Mouse (Mus musculus): ENCODE results near the gene Pcgf3. TPM values are rescaled to one million over a fixed set of nuclear protein-coding genes. Genes with fewer than 3 reads are reported as not detected.

Gene Pcgf3
- polyA plus RNA-seq, 1 experiment, result 111 TPM

GRCm38 (mm10) chr5:108516655-108517054 lies 55.6 kb downstream of the Pcgf3 start:
- H3K27ac ChIP-seq (ENCODE audit: insufficient read depth, low read length), result no peak overlapping the region
- H3K9ac ChIP-seq (ENCODE audit: low read depth, poor library complexity, severe bottlenecking), result no peak overlapping the region
- H3K27me3 ChIP-seq (ENCODE audit: control insufficient read depth, insufficient read depth, low read length, poor library complexity, severe bottlenecking), result no peaks in the 10 kb centered on the region
- H3K4me3 ChIP-seq (ENCODE audit: low read depth, low read length), result no peak overlapping the region
- TF ChIP-seq CTCF (IDR thresholded peaks at IDR 0.05; ENCODE audit: low read depth, low read length) (no peak), POLR2A (IDR thresholded peaks at IDR 0.05; ENCODE audit: insufficient read depth, low read length) (no peak), EP300 (IDR thresholded peaks at IDR 0.05; ENCODE audit: insufficient read depth, low read depth, low read length) (no peak)
- no peaks in the 10 kb centered on the region for H3K9me3 ChIP-seq (replicated peaks; ENCODE audit: control insufficient read depth, insufficient read depth, low read length, poor library complexity, severe bottlenecking)
- H3K4me1 ChIP-seq (ENCODE audit: control insufficient read depth, insufficient read depth, low read length), result peaks cover 24% of the 10 kb centered on the region
- H3K36me3 ChIP-seq (ENCODE audit: control insufficient read depth, insufficient read depth, low read length, poor library complexity, severe bottlenecking), result no peaks in the 10 kb centered on the region

DNA sequence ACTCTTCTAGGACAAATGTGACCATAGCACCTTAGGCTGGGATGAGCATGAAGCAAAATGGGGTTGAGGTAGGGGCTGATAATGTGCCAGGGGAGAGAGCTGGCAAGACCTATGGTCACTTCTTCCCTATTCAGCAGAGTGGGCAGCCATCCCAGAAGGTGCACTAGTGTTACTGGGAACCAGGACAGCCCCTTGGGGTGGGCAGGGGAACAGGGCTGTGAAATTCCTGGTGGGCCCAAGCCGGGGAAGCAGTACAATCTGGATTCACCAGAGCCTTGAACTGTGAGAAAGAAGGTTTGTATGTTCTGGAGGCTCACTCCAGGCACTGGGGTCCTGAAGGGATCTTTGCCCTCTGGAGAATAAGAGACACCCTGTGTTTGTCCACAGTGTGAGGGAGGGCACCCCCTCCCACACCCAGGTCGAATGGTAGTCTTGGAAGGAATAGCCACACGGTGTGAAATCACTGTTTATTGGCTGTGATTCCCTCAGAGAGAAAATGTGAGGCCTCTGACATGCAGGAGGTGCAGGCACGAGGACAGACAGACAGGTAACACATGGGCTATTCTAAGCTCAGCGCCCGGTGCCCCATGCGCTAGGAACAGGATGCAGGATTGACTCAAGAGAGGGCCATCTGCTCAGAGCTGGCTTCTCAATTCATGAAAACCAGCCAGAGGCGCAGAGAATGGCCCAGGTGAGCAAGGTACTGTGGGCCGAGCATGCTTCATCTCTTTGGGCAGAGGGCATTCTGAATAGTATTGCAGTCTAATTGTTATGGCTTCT lies 57.3 kb downstream of the Pcgf3 start:
- Histone ChIP-seq H3K4me1 (ENCODE audit: control insufficient read depth, insufficient read depth, low read length) (peaks cover 24% of the 10 kb centered on the region), H3K9me3 (replicated peaks; ENCODE audit: control insufficient read depth, insufficient read depth, low read length, poor library complexity, severe bottlenecking) (no peaks in the 10 kb centered on the region), H3K27me3 (ENCODE audit: control insufficient read depth, insufficient read depth, low read length, poor library complexity, severe bottlenecking) (no peaks in the 10 kb centered on the region), H3K36me3 (ENCODE audit: control insufficient read depth, insufficient read depth, low read length, poor library complexity, severe bottlenecking) (no peaks in the 10 kb centered on the region), H3K4me3 (ENCODE audit: low read depth, low read length) (no peak overlapping the region), H3K27ac (ENCODE audit: insufficient read depth, low read length) (peak overlapping the region; percentile 63), H3K9ac (ENCODE audit: low read depth, poor library complexity, severe bottlenecking) (no peak overlapping the region)
- no peak for TF ChIP-seq CTCF (IDR thresholded peaks at IDR 0.05; ENCODE audit: low read depth, low read length)
- TF ChIP-seq EP300 (IDR thresholded peaks at IDR 0.05; ENCODE audit: insufficient read depth, low read depth, low read length), result no peak
- TF ChIP-seq POLR2A (IDR thresholded peaks at IDR 0.05; ENCODE audit: insufficient read depth, low read length), result no peak

GRCm38 (mm10) chr5:108518951-108519350 lies 57.9 kb downstream of the Pcgf3 start:
- Histone ChIP-seq H3K27ac (ENCODE audit: insufficient read depth, low read length) (peak overlapping the region; percentile 63), H3K27me3 (ENCODE audit: control insufficient read depth, insufficient read depth, low read length, poor library complexity, severe bottlenecking) (no peaks in the 10 kb centered on the region)

DNA sequence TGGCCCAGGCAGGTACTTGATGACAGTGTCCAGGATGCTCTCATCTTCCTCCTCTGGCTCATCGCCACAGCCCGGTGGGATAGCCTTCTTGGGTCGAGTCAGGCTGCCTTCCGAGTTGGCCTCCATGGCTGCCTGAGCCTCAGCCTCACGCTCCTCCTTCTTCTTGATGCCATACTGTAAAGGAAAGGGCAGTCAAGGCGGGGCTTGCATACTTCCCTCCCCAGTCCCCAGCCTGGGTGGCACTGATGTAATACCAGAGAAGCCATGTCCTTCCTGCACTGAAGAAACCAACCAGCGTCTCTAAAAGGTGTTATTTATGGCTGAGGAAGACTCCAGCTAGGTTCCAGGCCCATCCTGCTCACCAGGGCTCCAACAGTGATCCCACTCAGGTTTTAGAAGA lies 59.1 kb downstream of the Pcgf3 start:
- peaks cover 22% of the 10 kb centered on the region for H3K4me1 ChIP-seq (ENCODE audit: control insufficient read depth, insufficient read depth, low read length)

More at GRCm38 (mm10) chr5:108518951-108519350, 57.9 kb downstream of the Pcgf3 start:
- H3K9me3 ChIP-seq (replicated peaks; ENCODE audit: control insufficient read depth, insufficient read depth, low read length, poor library complexity, severe bottlenecking), result no peaks in the 10 kb centered on the region
- H3K4me3 ChIP-seq (ENCODE audit: low read depth, low read length), result no peak overlapping the region
- no peaks in the 10 kb centered on the region for H3K36me3 ChIP-seq (ENCODE audit: control insufficient read depth, insufficient read depth, low read length, poor library complexity, severe bottlenecking)
- H3K9ac ChIP-seq (ENCODE audit: low read depth, poor library complexity, severe bottlenecking), result no peak overlapping the region
- H3K4me1 ChIP-seq (ENCODE audit: control insufficient read depth, insufficient read depth, low read length), result peaks cover 24% of the 10 kb centered on the region
- TF ChIP-seq EP300 (IDR thresholded peaks at IDR 0.05; ENCODE audit: insufficient read depth, low read depth, low read length) (peak; percentile 93), POLR2A (IDR thresholded peaks at IDR 0.05; ENCODE audit: insufficient read depth, low read length) (no peak)

DNA sequence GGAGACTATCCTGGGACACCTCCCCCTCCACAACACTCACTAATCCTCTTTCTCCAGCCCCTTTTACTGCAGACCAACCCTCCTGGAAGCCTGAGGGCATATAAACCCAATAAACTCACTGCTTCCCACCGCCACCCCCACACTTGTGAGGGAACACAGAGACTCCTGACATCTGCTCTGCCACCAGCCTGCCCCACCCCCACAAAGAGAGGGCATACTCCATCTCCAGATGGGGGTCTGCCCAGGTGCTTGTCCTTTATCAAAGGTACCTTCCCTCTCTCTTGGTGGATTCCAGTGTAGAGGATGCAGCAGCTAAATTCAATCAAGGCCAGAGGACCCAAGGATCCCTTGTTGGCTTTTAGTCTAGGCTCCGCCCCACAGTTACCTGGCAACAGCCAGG lies 60.0 kb downstream of the Pcgf3 start:
- no peaks in the 10 kb centered on the region for H3K27me3 ChIP-seq (ENCODE audit: control insufficient read depth, insufficient read depth, low read length, poor library complexity, severe bottlenecking)
- TF ChIP-seq POLR2A (IDR thresholded peaks at IDR 0.05; ENCODE audit: insufficient read depth, low read length) (no peak), CTCF (IDR thresholded peaks at IDR 0.05; ENCODE audit: low read depth, low read length) (no peak), EP300 (IDR thresholded peaks at IDR 0.05; ENCODE audit: insufficient read depth, low read depth, low read length) (no peak)

More for the DNA sequence above, 59.1 kb downstream of the Pcgf3 start:
- no peak overlapping the region for H3K9ac ChIP-seq (ENCODE audit: low read depth, poor library complexity, severe bottlenecking)
- no peaks in the 10 kb centered on the region for H3K36me3 ChIP-seq (ENCODE audit: control insufficient read depth, insufficient read depth, low read length, poor library complexity, severe bottlenecking)
- no peak overlapping the region for H3K4me3 ChIP-seq (ENCODE audit: low read depth, low read length)
- no peaks in the 10 kb centered on the region for H3K9me3 ChIP-seq (replicated peaks; ENCODE audit: control insufficient read depth, insufficient read depth, low read length, poor library complexity, severe bottlenecking)
- TF ChIP-seq EP300 (IDR thresholded peaks at IDR 0.05; ENCODE audit: insufficient read depth, low read depth, low read length), result no peak
- no peak for TF ChIP-seq POLR2A (IDR thresholded peaks at IDR 0.05; ENCODE audit: insufficient read depth, low read length)
- no peak for TF ChIP-seq CTCF (IDR thresholded peaks at IDR 0.05; ENCODE audit: low read depth, low read length)
- no peak overlapping the region for H3K27ac ChIP-seq (ENCODE audit: insufficient read depth, low read length)
- H3K27me3 ChIP-seq (ENCODE audit: control insufficient read depth, insufficient read depth, low read length, poor library complexity, severe bottlenecking), result no peaks in the 10 kb centered on the region

DNA sequence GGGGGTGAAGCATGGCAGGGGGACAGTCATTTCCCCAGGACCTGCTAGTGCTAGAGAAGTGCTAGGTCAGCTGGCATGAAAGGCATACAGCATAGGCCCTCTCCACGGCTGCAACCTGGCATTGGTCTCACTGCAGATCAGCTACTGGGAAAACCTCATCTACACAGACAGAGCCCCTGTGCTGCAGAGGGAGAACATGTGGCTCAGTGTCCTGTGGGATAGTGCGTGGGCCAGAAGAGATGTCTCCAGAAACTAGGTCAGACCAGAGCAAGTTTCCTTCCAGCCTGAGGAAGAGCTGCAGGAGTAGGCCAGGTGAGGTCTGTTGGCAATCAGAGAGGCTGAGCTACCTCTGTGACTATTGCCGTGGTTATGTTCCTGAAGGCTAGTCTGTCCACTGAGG lies 60.9 kb downstream of the Pcgf3 start:
- Histone ChIP-seq H3K36me3 (ENCODE audit: control insufficient read depth, insufficient read depth, low read length, poor library complexity, severe bottlenecking) (no peaks in the 10 kb centered on the region), H3K4me3 (ENCODE audit: low read depth, low read length) (no peak overlapping the region), H3K9me3 (replicated peaks; ENCODE audit: control insufficient read depth, insufficient read depth, low read length, poor library complexity, severe bottlenecking) (no peaks in the 10 kb centered on the region), H3K9ac (ENCODE audit: low read depth, poor library complexity, severe bottlenecking) (no peak overlapping the region), H3K27me3 (ENCODE audit: control insufficient read depth, insufficient read depth, low read length, poor library complexity, severe bottlenecking) (no peaks in the 10 kb centered on the region), H3K27ac (ENCODE audit: insufficient read depth, low read length) (no peak overlapping the region), H3K4me1 (ENCODE audit: control insufficient read depth, insufficient read depth, low read length) (peaks cover 19% of the 10 kb centered on the region)
- TF ChIP-seq EP300 (IDR thresholded peaks at IDR 0.05; ENCODE audit: insufficient read depth, low read depth, low read length), result no peak

More for the DNA sequence above, 60.0 kb downstream of the Pcgf3 start:
- H3K4me1 ChIP-seq (ENCODE audit: control insufficient read depth, insufficient read depth, low read length), result peaks cover 21% of the 10 kb centered on the region
- H3K4me3 ChIP-seq (ENCODE audit: low read depth, low read length), result no peak overlapping the region
- H3K9ac ChIP-seq (ENCODE audit: low read depth, poor library complexity, severe bottlenecking), result no peak overlapping the region
- no peaks in the 10 kb centered on the region for H3K9me3 ChIP-seq (replicated peaks; ENCODE audit: control insufficient read depth, insufficient read depth, low read length, poor library complexity, severe bottlenecking)
- H3K36me3 ChIP-seq (ENCODE audit: control insufficient read depth, insufficient read depth, low read length, poor library complexity, severe bottlenecking), result no peaks in the 10 kb centered on the region
- H3K27ac ChIP-seq (ENCODE audit: insufficient read depth, low read length), result no peak overlapping the region
